Mouse (Mus musculus) cortical plate, adult 2 months (tissue): ENCODE data around the gene Araf.

ENCODE experiments used
- CTCF ChIP-seq: fragments of 200-500 bp; IDR thresholded peaks from 2 replicates; pipeline ENCODE4 v1.5.1; 2011; ENCODE audit warnings: mild to moderate bottlenecking, control low read depth, low read length; ENCODE audit not compliant: insufficient read depth; ENCODE audit errors: extremely low read depth
- POLR2A ChIP-seq: fragments of 200-500 bp; IDR thresholded peaks from 2 replicates; pipeline ENCODE4 v1.6.1; 2011; ENCODE audit warnings: mild to moderate bottlenecking, low read length, control low read depth; ENCODE audit not compliant: insufficient read depth; ENCODE audit errors: extremely low read depth

- TF ChIP-seq POLR2A (no peak), CTCF (no peak)
Observed at GRCm38 (mm10) chrX:20794229-20794628, 3.4 kb upstream of the Araf start.
